Mouse (Mus musculus) forebrain, postnatal 0 days (tissue): ENCODE data around the gene Slc6a11. TPM values are rescaled to one million over a fixed set of nuclear protein-coding genes. Genes with fewer than 3 reads are reported as not detected.

Experiments
- ATAC-seq: fragments of 200-750 bp; cut with Nextera tagmentation; 2 replicates; pipeline ENCODE4 v1.8.0; 2017; ENCODE audit warnings: mild to moderate bottlenecking, moderate library complexity
- DNase-seq: peaks from one replicate; pipeline ENCODE4 v3.0.0-alpha.2; 2015
- H3K27ac ChIP-seq: fragments of 300-500 bp; sonication (generic); 2 replicates; pipeline ENCODE4 v1.5.1; 2014; ENCODE audit warnings: low read depth, mild to moderate bottlenecking, antibody characterized with exemption, low read length, moderate library complexity, mixed read lengths
- H3K27me3 ChIP-seq: fragments of 300-500 bp; sonication (generic); 2 replicates; pipeline ENCODE4 v1.6.1; 2014; ENCODE audit warnings: mild to moderate bottlenecking, low read length, mixed read lengths; ENCODE audit not compliant: insufficient read depth
- H3K36me3 ChIP-seq: fragments of 300-500 bp; sonication (generic); 2 replicates; pipeline ENCODE4 v1.6.1; 2014; ENCODE audit warnings: mild to moderate bottlenecking, moderate library complexity; ENCODE audit not compliant: insufficient read depth
- H3K4me1 ChIP-seq: fragments of 300-500 bp; sonication (generic); 2 replicates; pipeline ENCODE4 v1.6.1; 2014; ENCODE audit warnings: antibody characterized with exemption; ENCODE audit not compliant: insufficient read depth
- H3K4me2 ChIP-seq: fragments of 300-500 bp; sonication (generic); 2 replicates; pipeline ENCODE4 v1.6.1; 2014; ENCODE audit warnings: low read depth, mild to moderate bottlenecking, moderate library complexity
- H3K4me3 ChIP-seq: fragments of 300-500 bp; sonication (generic); 2 replicates; pipeline ENCODE4 v1.5.1; 2014; ENCODE audit warnings: low read depth, low read length, mixed read lengths
- H3K9ac ChIP-seq: fragments of 300-500 bp; sonication (generic); 2 replicates; pipeline ENCODE4 v1.6.1; 2014; ENCODE audit warnings: mild to moderate bottlenecking
- H3K9me3 ChIP-seq: fragments of 300-500 bp; sonication (generic); 2 replicates; pipeline ENCODE4 v1.6.1; 2016; ENCODE audit warnings: low read length
- CTCF ChIP-seq: sonication (generic); IDR thresholded peaks from 2 replicates; pipeline ENCODE4 v1.5.1; 2016; ENCODE audit warnings: antibody characterized with exemption, control low read depth, low read depth
- WGBS: fragments of 180-500 bp; shearing (Covaris S2); extraction: QIAGEN DNeasy Blood & Tissue Kit; methylation state at CpG from one replicate; pipeline ENCODE4 v1.1.7; 2014; 5-methylcytosine and 5-hydroxymethylcytosine counted together
- polyA plus RNA-seq: library from polyadenylated mRNA; unstranded; fragments of >200 nt; fragmentation: Nextera tagmentation; extraction: Ambion mirVana; gene quantifications from 2 replicates; pipeline ENCODE4 v1.2.1, GENCODE M21; 2015
- total RNA-seq: library from RNA; depleted of rRNA; stranded (reverse); fragments of >200 nt; gene quantifications from 2 replicates; pipeline ENCODE4 v1.2.3, GENCODE M21; 2014

Gene Slc6a11
- total and polyA plus RNA-seq, 2 experiments from 2014 or later = 62.9 to 86.9 TPM

GRCm38 (mm10) chr6:114228196-114228595 lies 97.2 kb downstream of the Slc6a11 start:
- peaks cover 5% of the 10 kb centered on the region; the same call in 1 of the 2 replicates for H3K36me3 ChIP-seq
- H3K27me3 ChIP-seq = no peaks in the 10 kb centered on the region
- no peak overlapping the region for H3K4me3 ChIP-seq
- no peaks in the 10 kb centered on the region for H3K4me1 ChIP-seq
- no peaks in the 10 kb centered on the region for H3K9me3 ChIP-seq
- 83% methylated on average over 3 of the region's 3 CpGs for WGBS
- ATAC-seq = no peak
- H3K9ac ChIP-seq = no peak overlapping the region
- no peak for DNase-seq
- TF ChIP-seq CTCF = no peak
- H3K4me2 ChIP-seq = no peak overlapping the region
- no peak overlapping the region for H3K27ac ChIP-seq

- Histone ChIP-seq H3K4me2 (no peak overlapping the region), H3K4me1 (peaks cover 10% of the 10 kb centered on the region), H3K27ac (peak overlapping the region; percentile 73), H3K36me3 (no peaks in the 10 kb centered on the region), H3K9ac (no peak overlapping the region), H3K27me3 (no peaks in the 10 kb centered on the region), H3K4me3 (no peak overlapping the region), H3K9me3 (no peaks in the 10 kb centered on the region)
- ATAC-seq = peak; percentile 97
- no peak for TF ChIP-seq CTCF
- 19% methylated on average over 6 of the region's 6 CpGs for WGBS
- DNase-seq = peak; percentile 57
These were observed 108.0 kb downstream of the Slc6a11 start for GRCm38 (mm10) chr6:114238892-114239644.

GRCm38 (mm10) chr6:114245665-114246064 lies 114.6 kb downstream of the Slc6a11 start:
- 44% methylated on average over 11 of the region's 11 CpGs for WGBS
- Histone ChIP-seq H3K9ac (no peak overlapping the region), H3K4me3 (no peak overlapping the region), H3K4me1 (no peaks in the 10 kb centered on the region), H3K4me2 (no peak overlapping the region), H3K36me3 (peaks cover 4% of the 10 kb centered on the region; the same call in 1 of the 2 replicates), H3K27me3 (no peaks in the 10 kb centered on the region), H3K27ac (no peak overlapping the region), H3K9me3 (no peaks in the 10 kb centered on the region)
- TF ChIP-seq CTCF = no peak
- no peak for DNase-seq
- ATAC-seq = no peak

- WGBS = 3% methylated on average over 5 of the region's 5 CpGs
- no peak overlapping the region for H3K9ac ChIP-seq
These were observed 119.3 kb downstream of the Slc6a11 start for GRCm38 (mm10) chr6:114250311-114250710.

GRCm38 (mm10) chr6:114254927-114255326 lies 123.9 kb downstream of the Slc6a11 start:
- no peak overlapping the region for H3K4me2 ChIP-seq
- H3K36me3 ChIP-seq = no peaks in the 10 kb centered on the region
- H3K9me3 ChIP-seq = no peaks in the 10 kb centered on the region
- peak overlapping the region; percentile 70 for H3K27ac ChIP-seq
- no peak overlapping the region for H3K4me3 ChIP-seq
- H3K4me1 ChIP-seq = peaks cover 18% of the 10 kb centered on the region
- peak; percentile 62 for ATAC-seq
- TF ChIP-seq CTCF = no peak
- 50% methylated on average over 14 of the region's 14 CpGs for WGBS
- H3K9ac ChIP-seq = no peak overlapping the region
- no peaks in the 10 kb centered on the region for H3K27me3 ChIP-seq
- peak; percentile 71 for DNase-seq

More at GRCm38 (mm10) chr6:114250311-114250710, 119.3 kb downstream of the Slc6a11 start:
- DNase-seq (peak; percentile 89), ATAC-seq (peak; percentile 76)
- H3K4me3 ChIP-seq = no peak overlapping the region
- TF ChIP-seq CTCF = peak; percentile 97
- H3K4me2 ChIP-seq = no peak overlapping the region
- H3K27ac ChIP-seq = peak overlapping the region; percentile 40; the same call in 1 of the 2 replicates
- no peaks in the 10 kb centered on the region for H3K4me1 ChIP-seq
- H3K27me3 ChIP-seq = no peaks in the 10 kb centered on the region
- H3K9me3 ChIP-seq = no peaks in the 10 kb centered on the region
- H3K36me3 ChIP-seq = peaks cover 4% of the 10 kb centered on the region; the same call in 1 of the 2 replicates

GRCm38 (mm10) chr6:114257762-114258361 lies 126.8 kb downstream of the Slc6a11 start:
- peak overlapping the region; percentile 31 for H3K27ac ChIP-seq
- H3K9ac ChIP-seq = no peak overlapping the region; the same call in 1 of the 2 replicates
- H3K4me3 ChIP-seq = no peak overlapping the region
- ATAC-seq (peak; percentile 51), DNase-seq (peak; percentile 49)
- peaks cover 18% of the 10 kb centered on the region for H3K4me1 ChIP-seq
- H3K27me3 ChIP-seq = no peaks in the 10 kb centered on the region
- no peaks in the 10 kb centered on the region for H3K9me3 ChIP-seq
- TF ChIP-seq CTCF = no peak
- H3K36me3 ChIP-seq = no peaks in the 10 kb centered on the region
- WGBS = 89% methylated on average over 1 of the region's 1 CpGs
- no peak overlapping the region for H3K4me2 ChIP-seq

- H3K4me1 ChIP-seq = peaks cover 19% of the 10 kb centered on the region
- no peak for TF ChIP-seq CTCF
- no peak for DNase-seq
- no peaks in the 10 kb centered on the region for H3K27me3 ChIP-seq
- H3K36me3 ChIP-seq = no peaks in the 10 kb centered on the region
- 0 out of 2 replicates have a peak overlapping the region, but pooled peaks have one; percentile 29 for H3K27ac ChIP-seq
- no peak overlapping the region for H3K4me3 ChIP-seq
- 36% methylated on average over 3 of the region's 3 CpGs for WGBS
- H3K9me3 ChIP-seq = no peaks in the 10 kb centered on the region
- H3K4me2 ChIP-seq = no peak overlapping the region
- no peak overlapping the region for H3K9ac ChIP-seq
- ATAC-seq = peak; percentile 38
These were observed 127.7 kb downstream of the Slc6a11 start for GRCm38 (mm10) chr6:114258661-114259193.
